Mouse (Mus musculus) forebrain, embryonic 16.5 days (tissue): ENCODE measurements around the gene Zfp955a. TPM values are rescaled to one million over a fixed set of nuclear protein-coding genes. Genes with fewer than 3 reads are reported as not detected.
A peak's percentile ranks its signal among the peaks of the same experiment; 100 is the strongest.
"Not testable (repeated sequence)": the region's sequence is repeated elsewhere in the genome, so short reads cannot be mapped to it uniquely, and the experiment has no call there.

ENCODE experiments used
- ATAC-seq: fragments of 200-750 bp; cut with Nextera tagmentation; 2 replicates; pipeline ENCODE4 v1.8.0; 2017; ENCODE audit warnings: mild to moderate bottlenecking, moderate library complexity
- H3K27ac ChIP-seq: fragments of 300-500 bp; sonication (generic); 2 replicates; pipeline ENCODE4 v1.5.1; 2014; ENCODE audit warnings: low read length, control low read depth
- H3K27me3 ChIP-seq: fragments of 300-500 bp; sonication (generic); replicated peaks from 2 replicates; pipeline ENCODE4 v1.6.1; 2014; ENCODE audit warnings: low read length; ENCODE audit not compliant: control insufficient read depth, insufficient read depth
- H3K36me3 ChIP-seq: fragments of 300-500 bp; sonication (generic); 2 replicates; pipeline ENCODE4 v1.6.1; 2014; ENCODE audit not compliant: control insufficient read depth, insufficient read depth
- H3K4me1 ChIP-seq: fragments of 300-500 bp; sonication (generic); replicated peaks from 2 replicates; pipeline ENCODE4 v1.6.1; 2014; ENCODE audit warnings: low read length; ENCODE audit not compliant: control insufficient read depth, insufficient read depth
- H3K4me2 ChIP-seq: fragments of 300-500 bp; sonication (generic); 2 replicates; pipeline ENCODE4 v1.6.1; 2014; ENCODE audit warnings: mild to moderate bottlenecking, low read length, control low read depth
- H3K4me3 ChIP-seq: fragments of 300-500 bp; sonication (generic); replicated peaks from 2 replicates; pipeline ENCODE4 v1.5.1; 2014; ENCODE audit warnings: mild to moderate bottlenecking, low read length, control low read depth
- H3K9ac ChIP-seq: fragments of 300-500 bp; sonication (generic); replicated peaks from 2 replicates; pipeline ENCODE4 v1.6.1; 2014; ENCODE audit warnings: low read depth, low read length, control low read depth
- H3K9me3 ChIP-seq: fragments of 300-500 bp; sonication (generic); 2 replicates; pipeline ENCODE4 v1.6.1; 2016; ENCODE audit warnings: low read length; ENCODE audit not compliant: control insufficient read depth
- WGBS: fragments of 180-500 bp; shearing (Covaris S2); extraction: QIAGEN DNeasy Blood & Tissue Kit; methylation state at CpG from one replicate; pipeline ENCODE4 v1.1.7; 2014; 5-methylcytosine and 5-hydroxymethylcytosine counted together
- polyA plus RNA-seq: library from polyadenylated mRNA; unstranded; fragments of >200 nt; fragmentation: Nextera tagmentation; extraction: Ambion mirVana; gene quantifications from 2 replicates; pipeline ENCODE4 v1.2.1, GENCODE M21; 2015

Zfp955a gene
- polyA plus RNA-seq, result 29.8 and 31.9 TPM in 2 replicates

- WGBS, result 47% methylated on average over 1 of the region's 34 CpGs
These were observed at the start of gene Zfp955a for GRCm38 (mm10) chr17:33254530-33255318. Gene Zfp955a, minus strand, starts transcription at chr17:33255145.

DNA sequence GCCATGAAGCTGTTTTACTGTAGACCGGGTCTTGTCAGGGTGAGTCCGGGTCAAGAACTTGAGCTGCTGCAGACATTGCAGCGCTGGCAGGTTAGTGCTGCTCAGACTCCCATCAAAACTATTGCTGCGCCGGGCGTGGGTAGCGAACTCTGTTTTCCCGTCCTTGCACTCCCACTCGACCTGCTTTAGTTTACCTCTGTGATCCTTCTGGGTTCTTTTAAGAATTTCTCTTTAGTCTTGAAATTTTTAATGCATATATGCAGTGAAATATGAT, 34.9 kb upstream of the Zfp955a start:
- H3K27me3 ChIP-seq, H3K27ac ChIP-seq, H3K4me2 ChIP-seq, H3K9ac ChIP-seq, H3K4me3 ChIP-seq, H3K9me3 ChIP-seq, H3K36me3 ChIP-seq, H3K4me1 ChIP-seq: not testable (repeated sequence)
- WGBS, result no CpG with 5 or more reads among the region's 9 CpGs
- ATAC-seq, result peak; percentile 59

More at GRCm38 (mm10) chr17:33254530-33255318, at the start of gene Zfp955a:
- H3K4me1 ChIP-seq, H3K27ac ChIP-seq, H3K4me3 ChIP-seq, H3K4me2 ChIP-seq, H3K9me3 ChIP-seq, H3K9ac ChIP-seq, H3K27me3 ChIP-seq, H3K36me3 ChIP-seq: not testable (repeated sequence)
- ATAC-seq, result peak; percentile 100

DNA sequence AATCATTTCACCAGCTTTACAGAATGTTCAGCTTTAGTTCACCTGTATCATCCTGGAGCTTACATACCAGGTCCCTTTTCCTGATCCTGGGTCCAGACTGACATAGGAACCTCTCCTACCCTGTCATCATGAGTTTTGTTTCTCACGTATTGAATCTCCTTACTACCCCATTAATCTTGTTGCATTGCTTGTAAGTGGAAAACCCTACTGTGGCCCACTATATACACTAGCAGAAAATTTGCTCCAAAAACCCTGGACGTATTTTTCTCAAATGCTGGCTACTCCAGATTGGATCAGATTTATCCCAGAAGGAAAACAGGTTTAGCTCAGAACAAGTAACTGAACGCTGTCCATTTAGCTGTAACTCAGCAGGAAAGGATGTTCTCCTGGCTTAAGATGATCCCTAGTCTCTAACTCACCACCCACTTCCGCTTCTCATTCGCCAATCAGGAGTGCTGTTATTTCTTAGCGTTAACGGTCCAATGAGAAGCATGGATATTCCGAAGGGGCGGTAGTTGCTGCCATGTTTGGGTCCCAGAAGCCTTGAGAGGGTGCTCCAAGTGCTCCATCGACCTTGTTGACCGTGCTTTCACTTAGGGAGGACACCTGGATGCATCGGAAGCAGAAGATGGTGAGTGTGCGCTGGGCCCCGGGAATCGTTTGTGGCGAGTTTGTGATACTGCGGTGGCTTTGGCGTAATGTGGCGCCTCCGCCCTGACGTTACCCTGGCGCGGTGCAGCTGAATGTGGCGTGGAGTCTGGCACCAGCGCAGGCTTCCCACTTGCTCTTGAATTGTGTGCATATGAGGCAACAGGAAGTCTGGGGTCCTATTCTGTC, 34.3 kb upstream of the Zfp955a start, which contains the start of gene Zfp955b:
Gene Zfp955b, plus strand, starts transcription at position 506 of the 837 bp plus-strand sequence.
- H3K36me3 ChIP-seq, H3K4me1 ChIP-seq, H3K4me2 ChIP-seq, H3K27ac ChIP-seq, H3K27me3 ChIP-seq, H3K9ac ChIP-seq, H3K4me3 ChIP-seq, H3K9me3 ChIP-seq: not testable (repeated sequence)
- ATAC-seq, result peak; percentile 100
- no CpG with 5 or more reads among the region's 25 CpGs for WGBS

DNA sequence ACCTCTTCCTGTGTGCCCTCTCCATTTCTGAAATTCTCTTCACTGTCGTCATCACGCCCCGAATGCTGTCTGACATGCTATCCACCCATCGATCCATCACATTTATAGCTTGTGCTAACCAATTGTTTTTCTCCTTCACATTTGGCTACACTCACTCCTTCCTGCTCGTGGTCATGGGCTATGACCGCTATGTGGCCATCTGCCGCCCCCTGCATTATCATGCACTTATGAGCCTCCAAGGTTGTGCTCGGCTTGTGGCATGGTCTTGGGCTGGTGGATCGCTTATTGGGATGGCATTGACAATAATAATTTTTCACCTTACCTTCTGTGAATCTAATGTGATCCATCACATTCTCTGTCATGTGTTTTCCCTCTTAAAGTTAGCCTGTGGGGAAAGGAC, 14.0 kb upstream of the Zfp955a start:
- ATAC-seq, result no peak
- H3K27me3 ChIP-seq, result peaks cover 4% of the 10 kb centered on the region; the same call in 1 of the 2 replicates
- WGBS, result 93% methylated on average over 9 of the region's 9 CpGs
- no peaks in the 10 kb centered on the region for H3K36me3 ChIP-seq
- no peak overlapping the region for H3K9ac ChIP-seq
- no peaks in the 10 kb centered on the region for H3K4me1 ChIP-seq
- H3K4me2 ChIP-seq, result no peak overlapping the region
- H3K4me3 ChIP-seq, result no peak overlapping the region
- no peak overlapping the region for H3K27ac ChIP-seq
- no peaks in the 10 kb centered on the region for H3K9me3 ChIP-seq

- ATAC-seq, result no peak
- no peak within 1 kb of the TSS for H3K4me3 ChIP-seq
- no peak within 1 kb of the TSS for H3K9ac ChIP-seq
- WGBS, result 65% methylated on average over 1 of the region's 1 CpGs
- H3K9me3 ChIP-seq, result no peaks in the 10 kb centered on the region
- H3K4me2 ChIP-seq, result no peak within 1 kb of the TSS
- H3K27ac ChIP-seq, result no peak within 1 kb of the TSS
- peaks cover 4% of the 10 kb centered on the region; the same call in 1 of the 2 replicates for H3K27me3 ChIP-seq
- no peaks in the 10 kb centered on the region for H3K4me1 ChIP-seq
- no peaks in the 10 kb centered on the region for H3K36me3 ChIP-seq
These were observed 9.4 kb upstream of the Zfp955a start, which contains the start of gene Olfr63 for GRCm38 (mm10) chr17:33264376-33264775. Gene Olfr63, plus strand, starts transcription at chr17:33264676.

DNA sequence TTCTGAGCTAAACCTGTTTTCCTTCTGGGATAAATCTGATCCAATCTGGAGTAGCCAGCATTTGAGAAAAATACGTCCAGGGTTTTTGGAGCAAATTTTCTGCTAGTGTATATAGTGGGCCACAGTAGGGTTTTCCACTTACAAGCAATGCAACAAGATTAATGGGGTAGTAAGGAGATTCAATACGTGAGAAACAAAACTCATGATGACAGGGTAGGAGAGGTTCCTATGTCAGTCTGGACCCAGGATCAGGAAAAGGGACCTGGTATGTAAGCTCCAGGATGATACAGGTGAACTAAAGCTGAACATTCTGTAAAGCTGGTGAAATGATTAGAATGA, 343 bp upstream of the Zfp955a start:
- WGBS, result no CpG with 5 or more reads among the region's 2 CpGs

DNA sequence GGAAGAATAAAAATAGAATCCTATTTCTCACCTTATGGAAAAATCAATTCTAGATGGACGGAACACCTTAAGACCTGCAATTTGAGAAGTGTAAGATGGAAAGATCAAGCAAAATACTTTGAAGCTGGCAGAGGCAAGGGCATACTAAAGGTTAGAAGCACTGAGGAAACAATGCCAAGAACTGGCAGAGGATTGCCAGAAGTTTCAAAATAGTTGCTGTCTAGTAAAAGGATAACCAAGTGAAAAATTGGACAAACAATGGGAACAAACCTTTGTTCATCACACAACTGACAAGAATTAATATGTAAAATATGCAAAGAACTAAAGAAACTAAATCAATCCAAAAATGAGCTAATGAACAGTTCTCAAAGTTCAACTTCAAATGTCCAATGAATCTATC, 18.3 kb downstream of the Zfp955a start:
- not testable (repeated sequence) for H3K27ac ChIP-seq, H3K9ac ChIP-seq, H3K4me1 ChIP-seq, H3K4me3 ChIP-seq, H3K9me3 ChIP-seq, ATAC-seq, H3K27me3 ChIP-seq, H3K4me2 ChIP-seq
- WGBS, result 93% methylated on average over 1 of the region's 1 CpGs
- peaks cover 10% of the 10 kb centered on the region for H3K36me3 ChIP-seq

More for the DNA sequence above, 343 bp upstream of the Zfp955a start:
- H3K36me3 ChIP-seq, H3K27ac ChIP-seq, H3K27me3 ChIP-seq, H3K4me2 ChIP-seq, H3K4me1 ChIP-seq, H3K4me3 ChIP-seq, H3K9ac ChIP-seq, H3K9me3 ChIP-seq: not testable (repeated sequence)
- peak; percentile 37 for ATAC-seq

GRCm38 (mm10) chr17:33221590-33221989, 33.4 kb downstream of the Zfp955a start, which contains the start of gene Olfr1564:
Gene Olfr1564, minus strand, starts transcription at chr17:33221690.
- no peak within 1 kb of the TSS for H3K9ac ChIP-seq
- no peak within 1 kb of the TSS for H3K4me3 ChIP-seq
- no peaks in the 10 kb centered on the region for H3K27me3 ChIP-seq
- WGBS, result 84% methylated on average over 2 of the region's 2 CpGs
- no peak within 1 kb of the TSS for H3K27ac ChIP-seq
- no peaks in the 10 kb centered on the region for H3K4me1 ChIP-seq
- no peak within 1 kb of the TSS for H3K4me2 ChIP-seq
- no peak for ATAC-seq
- H3K36me3 ChIP-seq, result no peaks in the 10 kb centered on the region
- H3K9me3 ChIP-seq, result peaks cover 3% of the 10 kb centered on the region; the same call in 1 of the 2 replicates

DNA sequence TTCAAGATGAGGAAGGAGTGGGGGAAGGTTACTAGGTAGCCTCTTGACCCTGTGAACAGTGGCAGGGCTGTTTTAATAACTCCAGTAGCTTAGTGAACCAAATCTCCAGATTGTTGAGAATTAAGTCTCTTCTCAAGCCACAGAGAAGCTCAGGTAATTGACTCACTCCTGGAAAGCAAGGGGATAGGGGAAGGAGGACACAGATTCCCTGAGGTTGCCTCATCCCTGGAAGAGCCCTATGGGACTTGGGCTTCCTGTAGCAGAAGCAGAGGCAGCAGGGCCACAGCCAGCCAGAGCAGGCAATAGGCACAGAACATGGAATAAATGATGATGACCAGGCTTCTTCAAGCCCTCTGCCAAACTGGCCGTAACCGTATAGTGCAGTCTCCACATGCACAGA, 63.9 kb downstream of the Zfp955a start, which contains the start of gene Olfr239:
Gene Olfr239, plus strand, starts transcription at position 301 of the 400 bp plus-strand sequence.
- H3K4me3 ChIP-seq, H3K4me1 ChIP-seq, H3K27me3 ChIP-seq, H3K4me2 ChIP-seq, H3K9ac ChIP-seq, H3K36me3 ChIP-seq, H3K9me3 ChIP-seq, ATAC-seq, H3K27ac ChIP-seq: not testable (repeated sequence)
- WGBS, result no CpG with 5 or more reads among the region's 2 CpGs
